Mouse (Mus musculus) liver, embryonic 15.5 days (tissue): ENCODE results near the gene Cgref1. TPM values are rescaled to one million over a fixed set of nuclear protein-coding genes. Genes with fewer than 3 reads are reported as not detected.

ENCODE experiments used
- ATAC-seq: fragments of 200-750 bp; cut with Nextera tagmentation; 2 replicates; pipeline ENCODE4 v1.8.0; 2017; ENCODE audit warnings: moderate number of reproducible peaks, mild to moderate bottlenecking, moderate library complexity; ENCODE audit not compliant: insufficient read depth
- H3K27ac ChIP-seq: fragments of 300-500 bp; sonication (generic); replicated peaks from 2 replicates; pipeline ENCODE4 v1.5.1; 2015; ENCODE audit warnings: mild to moderate bottlenecking, inconsistent platforms
- H3K27me3 ChIP-seq: fragments of 300-500 bp; sonication (generic); 2 replicates; pipeline ENCODE4 v1.6.1; 2015; ENCODE audit warnings: mild to moderate bottlenecking, inconsistent platforms
- H3K36me3 ChIP-seq: fragments of 300-500 bp; sonication (generic); replicated peaks from 2 replicates; pipeline ENCODE4 v1.6.1; 2015; ENCODE audit warnings: moderate library complexity, mild to moderate bottlenecking, inconsistent platforms
- H3K4me1 ChIP-seq: fragments of 300-500 bp; sonication (generic); replicated peaks from 2 replicates; pipeline ENCODE4 v1.6.1; 2015; ENCODE audit warnings: inconsistent platforms
- H3K4me2 ChIP-seq: fragments of 300-500 bp; sonication (generic); 2 replicates; pipeline ENCODE4 v1.6.1; 2015; ENCODE audit warnings: moderate library complexity, mild to moderate bottlenecking, inconsistent platforms
- H3K4me3 ChIP-seq: fragments of 300-500 bp; sonication (generic); replicated peaks from 2 replicates; pipeline ENCODE4 v1.5.1; 2015; ENCODE audit warnings: mild to moderate bottlenecking, inconsistent platforms
- H3K9ac ChIP-seq: fragments of 300-500 bp; sonication (generic); 2 replicates; pipeline ENCODE4 v1.6.1; 2015; ENCODE audit warnings: moderate library complexity, mild to moderate bottlenecking, inconsistent platforms
- H3K9me3 ChIP-seq: fragments of 300-500 bp; sonication (generic); replicated peaks from 2 replicates; pipeline ENCODE4 v1.6.1; 2016; ENCODE audit warnings: inconsistent platforms
- WGBS: fragments of 180-500 bp; shearing (Covaris S2); methylation state at CpG from one replicate; pipeline ENCODE4 v1.1.7; 2015; ENCODE audit warnings: mixed read lengths; ENCODE audit not compliant: insufficient replicate concordance; 5-methylcytosine and 5-hydroxymethylcytosine counted together
- polyA plus RNA-seq: library from polyadenylated mRNA; unstranded; fragments of >200 nt; fragmentation: Nextera tagmentation; extraction: Ambion mirVana; gene quantifications from 2 replicates; pipeline ENCODE4 v1.2.1, GENCODE M21; 2015

Gene Cgref1
- polyA plus RNA-seq, 1 experiment from 2014 or later, result 4.0 TPM

- no peak for ATAC-seq
- Histone ChIP-seq H3K4me1 (peaks cover 44% of the 10 kb centered on the region), H3K4me3 (peak overlapping the region; percentile 81), H3K9me3 (no peaks in the 10 kb centered on the region), H3K27ac (peak overlapping the region; percentile 59), H3K9ac (no peak overlapping the region), H3K27me3 (no peaks in the 10 kb centered on the region), H3K4me2 (peak overlapping the region; percentile 86), H3K36me3 (peaks cover 23% of the 10 kb centered on the region)
- WGBS, result 79% methylated on average over 2 of the region's 2 CpGs
These were observed 15.4 kb upstream of the Cgref1 start for GRCm38 (mm10) chr5:30960814-30961213.

GRCm38 (mm10) chr5:30959966-30960501 lies 14.6 kb upstream of the Cgref1 start, which contains the start of gene Preb:
TSS of gene Preb (minus strand) at chr5:30960361.
- Histone ChIP-seq H3K9ac (peak within 1 kb of the TSS; percentile 85), H3K9me3 (no peaks in the 10 kb centered on the region), H3K36me3 (peaks cover 30% of the 10 kb centered on the region), H3K4me3 (peak within 1 kb of the TSS; percentile 81), H3K4me1 (peaks cover 40% of the 10 kb centered on the region), H3K27ac (peak within 1 kb of the TSS; percentile 80), H3K27me3 (no peaks in the 10 kb centered on the region), H3K4me2 (peak within 1 kb of the TSS; percentile 86)
- peak; percentile 90 for ATAC-seq
- WGBS, result under 1% methylated on average over 56 of the region's 56 CpGs

GRCm38 (mm10) chr5:30959198-30959854 lies 13.9 kb upstream of the Cgref1 start:
- Histone ChIP-seq H3K4me2 (peak overlapping the region; percentile 86), H3K36me3 (peaks cover 37% of the 10 kb centered on the region), H3K4me3 (peak overlapping the region; percentile 81), H3K27me3 (no peaks in the 10 kb centered on the region), H3K9ac (peak overlapping the region; percentile 85), H3K27ac (peak overlapping the region; percentile 80), H3K9me3 (no peaks in the 10 kb centered on the region), H3K4me1 (peaks cover 40% of the 10 kb centered on the region)
- WGBS, result 29% methylated on average over 19 of the region's 19 CpGs
- no peak for ATAC-seq

GRCm38 (mm10) chr5:30957891-30958290 lies 12.5 kb upstream of the Cgref1 start:
- no peaks in the 10 kb centered on the region for H3K27me3 ChIP-seq
- H3K9ac ChIP-seq, result no peak overlapping the region
- H3K4me3 ChIP-seq, result no peak overlapping the region
- WGBS, result 81% methylated on average over 6 of the region's 6 CpGs
- H3K4me2 ChIP-seq, result peak overlapping the region; percentile 86
- H3K9me3 ChIP-seq, result no peaks in the 10 kb centered on the region
- peaks cover 52% of the 10 kb centered on the region for H3K36me3 ChIP-seq
- no peak for ATAC-seq
- H3K27ac ChIP-seq, result no peak overlapping the region
- peaks cover 48% of the 10 kb centered on the region for H3K4me1 ChIP-seq

GRCm38 (mm10) chr5:30955751-30956150 lies 10.4 kb upstream of the Cgref1 start:
- no peak for ATAC-seq
- no peak overlapping the region for H3K4me3 ChIP-seq
- no peak overlapping the region for H3K4me2 ChIP-seq
- H3K9ac ChIP-seq, result no peak overlapping the region
- no peaks in the 10 kb centered on the region for H3K9me3 ChIP-seq
- peaks cover 40% of the 10 kb centered on the region for H3K4me1 ChIP-seq
- no peaks in the 10 kb centered on the region for H3K27me3 ChIP-seq
- 80% methylated on average over 6 of the region's 6 CpGs for WGBS
- H3K36me3 ChIP-seq, result peaks cover 59% of the 10 kb centered on the region
- no peak overlapping the region for H3K27ac ChIP-seq

GRCm38 (mm10) chr5:30954556-30954955 lies 9.2 kb upstream of the Cgref1 start:
- Histone ChIP-seq H3K9ac (no peak overlapping the region), H3K4me3 (no peak overlapping the region), H3K4me1 (peaks cover 44% of the 10 kb centered on the region), H3K27ac (no peak overlapping the region), H3K27me3 (no peaks in the 10 kb centered on the region), H3K36me3 (peaks cover 59% of the 10 kb centered on the region), H3K9me3 (no peaks in the 10 kb centered on the region), H3K4me2 (no peak overlapping the region)
- 86% methylated on average over 9 of the region's 9 CpGs for WGBS
- ATAC-seq, result no peak

GRCm38 (mm10) chr5:30954065-30954464 lies 8.7 kb upstream of the Cgref1 start:
- no peak overlapping the region for H3K4me2 ChIP-seq
- peaks cover 44% of the 10 kb centered on the region for H3K4me1 ChIP-seq
- WGBS, result 83% methylated on average over 6 of the region's 6 CpGs
- H3K9me3 ChIP-seq, result no peaks in the 10 kb centered on the region
- peaks cover 58% of the 10 kb centered on the region for H3K36me3 ChIP-seq
- no peak overlapping the region for H3K27ac ChIP-seq
- no peak overlapping the region for H3K4me3 ChIP-seq
- no peak for ATAC-seq
- no peak overlapping the region for H3K9ac ChIP-seq
- H3K27me3 ChIP-seq, result no peaks in the 10 kb centered on the region

GRCm38 (mm10) chr5:30952551-30952950 lies 7.2 kb upstream of the Cgref1 start:
- WGBS, result 66% methylated on average over 5 of the region's 5 CpGs

GRCm38 (mm10) chr5:30951706-30952105 lies 6.3 kb upstream of the Cgref1 start:
- Histone ChIP-seq H3K4me1 (peaks cover 35% of the 10 kb centered on the region), H3K9ac (no peak overlapping the region), H3K4me2 (no peak overlapping the region), H3K9me3 (no peaks in the 10 kb centered on the region), H3K4me3 (no peak overlapping the region), H3K27me3 (0 out of 2 replicates have a peak, but pooled peaks cover 3% of the 10 kb centered on the region), H3K36me3 (peaks cover 40% of the 10 kb centered on the region), H3K27ac (no peak overlapping the region)
- ATAC-seq, result no peak
- 70% methylated on average over 6 of the region's 6 CpGs for WGBS

More at GRCm38 (mm10) chr5:30952551-30952950, 7.2 kb upstream of the Cgref1 start:
- Histone ChIP-seq H3K4me1 (peaks cover 35% of the 10 kb centered on the region), H3K27me3 (0 out of 2 replicates have a peak, but pooled peaks cover 3% of the 10 kb centered on the region), H3K4me2 (no peak overlapping the region), H3K4me3 (no peak overlapping the region), H3K9ac (no peak overlapping the region), H3K27ac (no peak overlapping the region), H3K9me3 (no peaks in the 10 kb centered on the region), H3K36me3 (peaks cover 44% of the 10 kb centered on the region)
- no peak for ATAC-seq

- peaks cover 38% of the 10 kb centered on the region for H3K36me3 ChIP-seq
- WGBS, result 76% methylated on average over 2 of the region's 2 CpGs
- peak overlapping the region; percentile 69; the same call in 1 of the 2 replicates for H3K4me3 ChIP-seq
- H3K4me1 ChIP-seq, result peaks cover 35% of the 10 kb centered on the region
- H3K9me3 ChIP-seq, result no peaks in the 10 kb centered on the region
- H3K4me2 ChIP-seq, result peak overlapping the region; percentile 95
- no peak for ATAC-seq
- no peak overlapping the region for H3K27ac ChIP-seq
- H3K9ac ChIP-seq, result no peak overlapping the region
- peaks cover 8% of the 10 kb centered on the region for H3K27me3 ChIP-seq
These were observed 5.5 kb upstream of the Cgref1 start for GRCm38 (mm10) chr5:30950922-30951321.

- Histone ChIP-seq H3K27ac (peak overlapping the region; percentile 48; the same call in 1 of the 2 replicates), H3K9ac (peak overlapping the region; percentile 64), H3K27me3 (peaks cover 12% of the 10 kb centered on the region), H3K4me1 (peaks cover 35% of the 10 kb centered on the region), H3K4me2 (peak overlapping the region; percentile 95), H3K9me3 (no peaks in the 10 kb centered on the region), H3K4me3 (peak overlapping the region; percentile 69), H3K36me3 (peaks cover 33% of the 10 kb centered on the region)
- WGBS, result 64% methylated on average over 4 of the region's 4 CpGs
- ATAC-seq, result peak; percentile 5; the same call in 1 of the 2 replicates
These were observed 5.1 kb upstream of the Cgref1 start for GRCm38 (mm10) chr5:30950451-30950850.
